Mouse (Mus musculus) testis, adult 2 months (tissue): ENCODE data around the gene Arntl2.

Source experiments
- CTCF ChIP-seq: fragments of 200-500 bp; IDR thresholded peaks from 2 replicates; pipeline ENCODE4 v1.5.1; 2012; ENCODE audit warnings: low read depth, mild to moderate bottlenecking, inconsistent platforms, low read length, moderate library complexity; ENCODE audit not compliant: control insufficient read depth, insufficient read depth, insufficient replicate concordance
- POLR2A ChIP-seq: fragments of 200-500 bp; IDR thresholded peaks from 2 replicates; pipeline ENCODE4 v1.6.1; 2012; ENCODE audit warnings: low read depth, mild to moderate bottlenecking, inconsistent platforms, low read length, moderate library complexity; ENCODE audit not compliant: control insufficient read depth

DNA sequence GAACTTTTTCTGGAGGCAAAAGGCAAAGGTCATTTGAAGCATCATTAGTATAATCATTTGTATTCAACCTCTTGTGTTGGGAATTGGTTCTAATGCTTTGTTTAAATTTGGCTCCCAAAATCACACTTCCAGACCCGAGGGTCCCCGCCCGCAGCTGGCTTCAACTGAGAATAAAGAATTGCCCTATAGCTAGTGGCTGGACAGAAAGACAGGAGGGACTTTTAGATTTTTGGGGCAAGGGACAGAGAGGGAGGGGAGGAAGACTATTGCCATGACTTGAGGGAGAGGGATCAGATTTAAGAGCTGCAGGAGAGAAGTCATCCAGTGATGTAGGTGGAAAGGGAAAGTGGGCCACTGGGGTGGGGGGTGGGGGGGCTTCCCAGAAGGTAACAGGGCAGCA lies 14.3 kb upstream of the Arntl2 start:
- TF ChIP-seq CTCF = no peak
- TF ChIP-seq POLR2A = no peak
